Mouse (Mus musculus): ENCODE data around the gene Samsn1.

Samsn1 gene

DNA sequence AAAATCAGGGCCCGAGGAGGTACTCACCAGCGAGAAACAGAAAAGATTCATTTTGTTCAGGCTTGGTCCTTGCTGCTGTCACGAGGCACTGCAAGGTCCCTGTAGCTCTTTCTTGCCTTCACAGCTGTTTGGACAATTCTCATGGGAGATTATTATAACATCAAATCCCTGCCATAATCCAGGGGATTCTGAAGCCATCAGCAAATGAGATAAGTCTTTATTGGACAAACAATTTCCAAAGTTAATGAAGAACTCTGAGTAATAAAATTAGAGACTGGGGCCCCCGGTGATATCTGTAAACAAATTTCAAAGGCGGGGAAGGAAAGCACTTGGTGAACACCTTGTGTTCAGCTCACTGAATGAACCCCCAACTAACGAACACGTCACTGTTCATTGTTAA is at the start of gene Samsn1:
Samsn1 (minus strand) TSS at position 101 of the 400 bp plus-strand sequence.
- DNase-seq: no peak

DNA sequence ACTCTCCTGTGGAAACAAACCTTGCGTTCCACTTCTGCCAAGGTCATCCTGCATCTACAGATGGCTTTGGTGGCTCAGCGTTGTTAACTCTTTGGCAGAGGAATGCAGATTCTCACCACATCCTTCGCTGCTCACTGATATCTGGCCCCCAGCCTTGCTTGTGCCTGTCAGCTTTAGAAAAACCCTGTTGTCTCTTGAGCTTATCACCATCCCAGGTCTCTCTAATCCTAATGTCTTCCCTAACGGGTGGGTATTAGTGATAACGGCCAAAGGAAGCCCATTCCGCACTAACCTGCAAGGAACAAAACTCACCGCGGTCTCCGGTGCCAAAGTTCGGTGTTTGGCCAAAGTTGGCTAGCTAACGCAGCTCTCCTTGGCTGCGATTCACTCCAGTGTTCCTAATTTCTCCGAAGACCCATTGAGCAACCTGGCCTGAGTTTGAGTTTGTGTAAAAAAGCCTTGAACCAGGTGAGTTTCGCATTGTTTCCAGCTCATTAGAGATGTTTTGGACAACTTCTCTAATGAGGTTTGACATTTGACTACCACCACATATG is 44.1 kb upstream of the Samsn1 start:
- no peak for DNase-seq

DNA sequence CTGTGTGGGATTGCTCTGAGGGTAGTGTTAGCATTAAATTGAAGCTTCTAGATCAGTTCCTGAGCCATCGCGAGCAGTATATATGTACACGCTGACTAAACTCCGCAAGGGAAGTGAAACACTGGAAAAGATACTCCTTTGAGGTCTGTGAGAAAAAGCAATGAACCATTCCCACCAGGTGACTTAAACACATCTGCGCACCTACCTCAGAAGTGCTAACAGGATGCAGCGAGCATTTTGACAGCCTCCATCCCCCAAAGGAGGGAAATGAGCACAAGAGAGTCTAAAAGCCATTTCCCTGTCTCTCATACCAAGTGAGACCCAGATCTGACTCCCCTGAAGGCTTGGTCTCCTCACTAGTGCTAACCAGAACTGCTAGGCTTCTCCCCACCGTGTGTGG is 32.9 kb upstream of the Samsn1 start:
- no peak for DNase-seq

DNA sequence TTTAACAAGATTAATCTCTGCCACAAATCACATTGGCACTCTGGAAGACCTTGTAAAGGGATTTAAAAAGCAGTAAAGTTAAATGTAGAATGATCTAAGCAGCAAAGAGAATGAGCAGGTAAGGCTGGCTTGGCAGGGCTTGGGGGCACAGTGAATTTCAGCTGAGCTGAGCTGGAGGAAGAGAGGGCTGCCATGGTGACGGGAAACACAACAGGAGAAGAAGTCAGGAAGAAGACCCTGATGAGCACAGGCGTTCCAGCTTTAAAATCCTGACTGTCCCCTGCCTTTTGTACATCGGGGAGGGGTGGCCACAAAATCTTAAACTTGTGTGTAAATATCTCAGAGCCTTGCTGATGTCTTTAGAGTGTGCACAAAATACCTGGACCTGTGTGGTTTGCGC is 32.0 kb upstream of the Samsn1 start:
- DNase-seq: no peak

DNA sequence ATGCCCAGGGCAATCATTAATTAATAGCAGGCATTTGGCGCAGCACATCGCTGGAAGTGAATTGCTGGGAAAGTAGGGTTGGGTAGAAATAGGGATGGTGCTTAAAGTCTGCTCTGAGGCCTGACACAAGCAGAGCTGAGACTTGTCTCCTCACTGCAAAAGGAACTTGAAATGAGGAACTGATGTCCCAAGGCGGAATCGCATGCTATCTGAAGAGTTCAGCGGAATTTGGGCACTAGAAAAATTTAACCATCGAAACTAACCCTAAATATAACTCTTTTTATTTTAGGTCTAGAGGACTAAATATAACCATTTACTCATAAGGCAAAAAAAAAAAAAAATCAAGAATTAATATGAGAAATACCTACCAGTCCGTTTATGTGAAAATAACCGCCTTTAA is 31.5 kb upstream of the Samsn1 start:
- no peak for DNase-seq

DNA sequence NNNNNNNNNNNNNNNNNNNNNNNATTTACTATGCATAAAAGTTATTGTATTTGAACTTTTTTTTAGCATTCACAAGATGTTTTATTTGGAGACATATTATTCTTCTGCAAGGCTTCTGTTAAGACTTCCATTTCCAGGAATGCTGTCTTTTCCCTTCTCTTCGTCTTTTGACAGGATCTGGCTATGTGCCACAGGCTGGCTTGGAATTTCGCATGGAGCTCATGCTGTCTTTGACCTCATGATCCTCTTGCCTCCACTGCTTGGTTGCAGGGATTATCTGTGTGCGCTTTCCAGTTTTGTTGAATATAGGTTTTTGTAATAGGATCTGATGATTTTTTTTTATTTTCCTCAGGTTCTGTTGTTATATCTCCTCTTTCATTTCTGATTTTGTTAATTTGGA is 25.0 kb upstream of the Samsn1 start:
- DNase-seq: no peak

DNA sequence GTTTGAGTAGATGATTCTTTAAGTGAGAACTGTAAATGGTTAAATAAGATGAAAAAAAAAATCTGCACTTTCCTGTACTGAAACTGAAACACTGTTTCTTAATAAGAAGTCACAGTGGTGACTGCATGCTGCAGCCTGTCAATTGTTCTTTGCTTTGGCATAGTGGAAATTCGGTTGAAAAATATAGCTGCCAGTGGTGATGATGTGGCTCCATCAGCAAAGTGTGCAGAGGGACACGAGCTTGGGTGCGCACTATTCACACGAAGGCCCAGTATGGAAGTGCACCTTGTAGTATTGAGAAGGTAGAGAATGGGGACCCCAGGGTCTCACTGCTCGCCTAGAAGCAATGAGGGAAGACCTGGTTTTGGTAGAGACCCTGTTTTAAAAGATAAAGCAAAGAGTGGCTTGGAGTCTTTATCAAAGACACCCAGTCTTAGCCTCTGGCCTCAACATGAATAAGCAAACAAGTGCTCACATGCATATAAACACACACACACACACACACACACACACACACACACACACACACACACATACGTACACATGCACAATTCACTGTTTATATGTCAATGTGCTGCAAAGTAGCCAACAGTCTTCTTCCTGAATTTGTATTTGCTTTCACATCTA is 18.4 kb upstream of the Samsn1 start:
- DNase-seq: no peak

DNA sequence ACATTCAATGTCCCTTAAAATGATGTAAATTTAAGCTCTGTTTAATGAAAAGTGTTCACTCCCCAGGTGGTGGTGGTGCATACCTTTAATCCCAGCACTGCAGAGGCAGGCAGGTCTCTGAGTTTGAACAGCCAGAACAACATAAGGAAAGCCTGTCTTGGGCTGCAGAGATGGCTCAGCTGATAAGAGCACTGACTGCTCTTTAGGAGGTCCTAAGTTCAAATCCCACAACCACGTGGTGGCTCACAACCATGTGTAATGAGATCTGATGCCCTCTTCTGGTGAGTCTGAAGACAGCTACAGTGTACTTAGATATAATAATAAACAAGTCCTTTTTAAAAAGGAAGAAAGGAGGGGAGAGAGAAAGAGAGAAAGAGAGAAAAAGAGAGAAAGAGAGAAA is 2.9 kb downstream of the Samsn1 start:
- no peak for DNase-seq

DNA sequence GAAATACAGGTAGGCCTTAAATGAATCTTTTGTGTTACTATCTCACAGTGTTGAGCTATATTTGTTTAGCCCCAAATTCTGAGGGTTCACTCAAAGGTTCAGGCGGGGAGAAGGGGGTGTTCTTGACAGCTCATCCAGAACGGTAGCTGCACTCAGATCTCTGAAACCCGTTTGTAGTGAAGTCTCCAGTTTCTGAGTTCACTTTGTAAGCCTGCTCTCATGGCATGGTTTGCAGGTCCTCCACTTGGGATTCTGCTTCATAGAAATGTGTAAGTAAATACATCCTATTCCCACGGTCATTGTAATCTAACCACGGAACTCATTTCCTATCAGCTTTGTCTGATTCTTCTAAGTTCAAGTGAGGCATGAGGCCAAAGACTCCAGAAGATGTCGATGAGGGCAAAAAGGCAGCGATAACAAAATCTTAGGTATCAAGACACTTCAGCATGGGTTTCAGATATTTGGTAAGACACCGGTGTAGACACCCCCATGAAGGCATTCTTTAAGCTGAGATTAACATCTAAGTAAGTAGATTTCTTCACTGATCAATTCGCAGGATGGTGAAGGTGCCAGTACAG is 18.2 kb downstream of the Samsn1 start:
- DNase-seq: no peak

DNA sequence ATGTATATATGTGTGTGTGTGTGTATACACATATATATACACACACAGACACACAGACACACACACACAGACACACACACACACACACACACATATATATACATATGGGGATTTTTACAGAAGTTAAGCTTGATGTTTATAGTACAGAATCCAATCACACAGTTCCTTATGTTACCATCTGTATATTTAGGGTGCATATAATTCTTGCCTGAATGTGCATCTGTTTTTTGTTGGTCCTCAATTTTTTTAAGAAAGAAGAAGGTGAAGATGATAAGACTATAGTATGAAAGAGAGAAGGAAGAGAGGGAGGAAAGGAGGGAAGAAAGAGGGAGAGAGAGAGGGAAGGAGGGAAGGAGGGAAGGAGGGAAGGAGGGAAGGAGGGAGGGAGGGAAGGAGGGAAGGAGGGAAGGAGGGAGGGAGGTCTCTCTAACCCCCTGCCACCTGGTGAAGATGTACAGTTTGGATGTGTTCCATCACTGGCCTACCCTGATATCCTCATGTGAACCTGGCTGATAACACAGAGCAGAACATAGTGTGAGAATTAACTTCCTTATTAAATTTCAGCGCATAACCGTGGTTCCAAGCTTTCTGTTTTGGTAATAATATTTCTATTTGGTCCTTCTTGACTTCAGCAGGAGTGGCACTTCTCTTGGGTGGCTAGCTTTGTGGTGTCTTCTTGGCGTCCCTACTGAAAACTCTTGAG is 19.1 kb downstream of the Samsn1 start:
- no peak for DNase-seq

DNA sequence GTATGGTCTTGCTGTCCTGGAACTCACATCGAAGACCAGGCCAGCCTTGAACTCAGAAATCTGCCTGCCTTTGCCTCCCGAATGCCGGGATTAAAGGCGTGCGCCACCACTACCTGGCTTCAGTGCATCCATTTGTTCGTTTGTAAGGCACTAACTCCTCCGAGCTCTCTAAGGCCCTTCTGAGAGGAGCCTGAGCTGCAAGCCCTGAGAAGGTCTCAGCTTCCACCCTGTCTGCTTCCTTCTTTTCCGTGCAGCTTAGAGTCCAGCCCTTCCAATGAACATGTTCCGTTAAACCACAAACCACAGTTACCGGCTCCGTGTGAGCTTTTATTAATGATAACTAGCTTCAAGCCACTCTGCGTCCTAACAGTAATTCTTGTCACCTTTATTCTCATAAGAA is 19.8 kb downstream of the Samsn1 start:
- DNase-seq: no peak

DNA sequence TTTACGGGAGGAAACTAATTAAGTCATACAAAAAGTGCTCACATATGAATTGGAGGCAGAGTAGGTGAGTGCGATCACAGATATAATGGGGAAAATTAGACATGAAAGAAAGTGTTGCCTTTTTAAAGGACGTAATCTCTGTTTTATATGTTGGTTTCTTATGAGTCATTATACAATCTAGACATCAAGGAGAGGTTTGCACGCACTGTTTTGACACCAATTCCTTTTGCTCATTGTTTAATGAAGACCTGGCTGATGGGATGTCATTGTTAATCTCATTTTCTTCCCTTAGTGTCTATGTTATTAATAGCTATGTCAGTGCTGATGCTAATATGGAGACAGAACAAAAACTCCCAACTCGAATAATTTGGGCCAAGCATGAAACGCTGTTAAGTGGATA is 20.3 kb downstream of the Samsn1 start:
- no peak for DNase-seq

DNA sequence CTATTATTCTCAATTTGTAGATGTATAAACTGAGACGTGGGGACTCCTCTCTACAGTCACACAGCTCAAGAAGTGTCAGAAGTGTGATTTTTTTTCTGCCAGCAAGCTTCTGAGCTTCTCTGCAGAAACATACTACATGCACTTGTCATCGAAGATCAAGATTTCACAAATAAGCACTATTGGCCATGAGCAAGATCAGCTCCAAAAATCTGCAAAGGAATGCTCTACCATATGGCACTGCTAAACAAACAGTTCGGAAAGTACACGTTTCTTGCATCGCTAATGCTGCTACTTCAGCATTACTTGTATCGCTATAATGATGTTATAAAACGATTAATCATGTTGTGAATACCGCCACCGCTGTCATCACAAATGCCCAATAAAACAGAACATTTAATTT is 22.0 kb downstream of the Samsn1 start:
- DNase-seq: no peak

DNA sequence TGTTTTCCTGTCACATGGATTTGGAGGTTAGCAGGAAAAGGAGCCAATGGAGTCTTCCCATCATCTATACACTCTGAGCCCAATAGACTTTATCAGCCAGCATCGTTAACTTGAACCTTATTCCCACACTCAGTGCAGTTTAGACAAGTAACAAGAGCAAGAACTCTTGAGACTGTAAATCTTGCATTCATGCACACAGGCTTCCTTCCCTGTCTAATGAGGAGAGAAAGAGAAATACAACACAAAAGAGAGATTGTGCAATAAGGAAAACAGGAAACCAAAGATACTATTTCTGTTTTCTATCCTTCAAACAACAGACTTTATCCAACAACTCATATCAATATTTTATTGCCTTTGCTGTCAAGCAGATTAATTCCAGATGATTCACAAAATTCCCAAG is 31.9 kb downstream of the Samsn1 start:
- DNase-seq: no peak

DNA sequence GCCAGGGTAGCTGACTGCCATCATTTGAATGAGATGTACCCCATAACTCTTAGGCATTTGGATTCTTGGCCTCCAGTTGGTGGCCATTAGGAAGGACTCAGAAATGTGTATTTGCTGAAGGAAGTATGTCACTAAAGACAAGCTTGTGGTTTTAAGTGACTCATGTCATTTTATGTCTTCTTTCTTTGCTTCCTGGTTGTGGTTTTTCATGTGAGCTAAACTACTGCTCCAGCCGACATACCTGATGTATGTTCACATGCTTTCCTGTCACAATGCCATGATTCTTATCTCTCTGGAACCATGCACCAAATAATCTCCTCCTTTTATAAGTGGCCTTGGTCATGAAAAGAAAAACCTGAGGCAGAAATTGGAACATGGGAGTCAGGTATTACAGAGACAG is 38.2 kb downstream of the Samsn1 start:
- DNase-seq: no peak

DNA sequence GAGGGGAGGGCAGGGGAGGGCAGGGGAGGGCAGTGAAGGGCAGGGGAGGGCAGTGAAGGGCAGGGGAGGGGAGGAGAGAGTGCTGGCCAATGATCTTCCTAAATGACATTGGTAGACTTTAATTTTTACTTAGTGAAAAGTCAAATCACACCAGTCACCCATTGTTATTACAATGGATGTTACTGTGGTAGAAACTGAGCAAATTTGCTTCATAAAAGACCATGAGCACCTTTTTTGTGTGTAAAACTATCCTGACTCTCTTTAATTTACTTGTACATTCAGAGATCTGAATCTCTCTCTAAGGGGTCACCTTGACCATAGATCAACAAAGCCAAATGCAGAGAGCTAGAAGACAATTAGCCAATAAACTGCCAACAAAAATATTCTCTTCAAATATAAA is 42.7 kb downstream of the Samsn1 start:
- DNase-seq: no peak

DNA sequence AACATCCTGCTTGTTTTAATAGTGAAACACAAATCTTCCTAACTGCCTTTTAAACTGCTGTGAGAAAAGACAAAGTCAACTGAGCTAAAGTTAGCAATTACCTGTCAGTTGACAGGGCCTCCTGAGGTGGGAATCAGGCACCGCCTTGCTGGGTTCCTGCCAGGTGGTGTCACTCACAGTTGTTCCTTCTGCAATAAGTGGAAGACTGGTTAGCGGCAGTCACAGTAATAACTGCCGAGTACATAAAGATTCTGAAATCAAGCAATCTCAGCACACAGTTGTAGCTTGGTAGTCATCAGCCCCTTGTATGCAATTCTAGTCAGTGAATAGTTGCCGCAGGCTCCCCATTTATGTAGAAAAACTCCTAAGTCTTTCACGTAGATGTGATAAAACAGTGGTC is 44.3 kb downstream of the Samsn1 start:
- DNase-seq: no peak

DNA sequence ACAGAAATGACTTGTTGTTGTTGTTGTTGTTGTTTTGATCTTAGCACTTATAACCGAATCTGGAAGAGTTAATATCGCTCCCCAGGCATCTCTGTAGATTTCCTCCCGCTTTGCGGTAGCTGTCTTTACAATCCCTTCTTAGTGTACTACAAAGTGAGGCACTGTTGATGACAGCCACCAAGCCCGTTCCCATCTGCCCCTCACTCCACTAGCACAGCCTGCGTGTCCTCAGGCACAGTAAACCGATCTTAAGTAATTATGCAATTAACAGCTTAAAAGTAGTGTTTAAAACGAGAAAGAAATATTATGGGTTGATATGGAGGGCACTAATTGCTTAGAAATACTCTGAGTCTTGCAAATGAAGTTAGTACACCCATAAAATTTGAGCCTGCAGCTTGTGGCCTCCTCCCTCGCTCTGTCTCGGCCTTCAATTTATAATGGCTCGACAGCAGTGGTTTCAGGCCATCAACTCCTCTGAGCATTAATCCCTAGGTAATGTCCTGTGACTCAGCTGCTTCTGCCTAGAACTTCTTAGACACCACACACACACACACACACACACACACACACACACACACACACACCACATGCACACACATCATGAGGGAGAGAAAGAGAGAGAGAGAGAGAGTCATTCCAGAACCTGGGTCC is 46.3 kb downstream of the Samsn1 start:
- DNase-seq: no peak

DNA sequence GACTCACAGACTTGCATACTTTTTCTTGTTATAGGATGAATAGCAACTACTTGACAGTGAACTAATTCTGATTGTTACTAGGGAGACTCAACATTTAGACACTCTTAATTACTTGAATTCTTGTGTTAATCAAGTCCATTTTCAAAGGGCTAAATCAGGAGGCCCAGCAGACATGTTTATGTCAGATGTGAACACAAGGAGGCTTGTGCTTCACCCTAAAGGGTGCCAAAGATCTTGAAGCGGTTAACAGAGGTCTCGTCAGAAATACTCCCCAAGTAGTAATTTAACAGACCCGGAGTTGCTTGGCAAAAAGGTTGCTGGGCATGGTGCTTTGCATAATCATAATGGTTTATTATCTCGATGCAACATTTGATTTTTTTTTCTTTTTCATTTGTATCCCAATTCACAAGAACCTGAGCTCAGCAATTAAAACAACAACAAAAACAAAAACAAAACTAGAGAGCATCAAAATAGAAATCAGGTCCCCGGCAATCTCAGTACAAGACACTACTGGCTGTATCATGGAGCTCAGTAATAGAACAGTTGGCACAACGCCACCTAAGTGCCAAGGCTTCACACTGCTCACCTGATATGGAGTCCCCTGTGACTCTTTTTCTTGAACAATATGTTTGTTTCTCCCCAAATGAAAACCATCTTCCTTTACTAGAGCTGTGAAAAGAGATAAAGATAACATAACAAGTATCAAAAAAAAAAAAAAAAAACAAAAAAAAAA is 51.6 kb downstream of the Samsn1 start:
- DNase-seq: no peak

DNA sequence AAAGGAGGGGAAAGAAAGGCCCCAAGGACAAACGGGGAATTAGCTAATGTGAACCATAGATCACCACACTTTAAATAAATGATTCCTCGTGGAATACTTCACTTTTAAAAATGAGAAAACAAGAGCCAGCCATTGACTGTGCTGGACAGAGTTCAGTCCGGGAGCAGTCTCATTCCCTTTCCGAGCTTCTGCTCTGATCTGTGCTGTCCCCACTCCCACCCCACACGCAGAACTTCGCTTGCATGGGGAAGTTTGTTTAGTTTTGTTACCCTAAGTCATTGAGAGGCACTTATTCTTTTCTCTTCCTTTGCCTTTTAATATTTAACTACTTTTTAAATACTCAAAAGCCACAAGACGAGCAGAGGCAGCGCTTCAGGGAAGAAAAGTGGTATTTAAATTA is 60.1 kb downstream of the Samsn1 start:
- DNase-seq: no peak

DNA sequence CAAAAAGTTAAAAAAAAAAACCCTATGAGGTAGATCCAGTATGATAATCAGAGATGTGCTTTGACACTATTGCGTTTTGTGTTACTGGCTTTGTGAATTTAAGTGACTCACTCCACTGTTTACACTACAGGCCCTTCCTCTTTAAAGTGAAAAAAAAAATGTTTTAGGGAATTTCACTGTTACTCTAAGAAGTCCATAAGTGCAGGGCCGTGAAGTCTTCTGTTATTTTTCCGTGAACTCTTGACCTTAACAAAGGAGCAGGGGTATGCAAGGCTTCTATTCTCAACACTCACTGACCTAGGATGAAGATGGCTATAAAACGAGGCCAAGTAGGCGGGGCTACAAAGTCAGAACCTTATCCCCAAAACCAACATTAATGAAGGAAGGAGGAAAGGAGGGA is 60.6 kb downstream of the Samsn1 start:
- peak; percentile 28 for DNase-seq

DNA sequence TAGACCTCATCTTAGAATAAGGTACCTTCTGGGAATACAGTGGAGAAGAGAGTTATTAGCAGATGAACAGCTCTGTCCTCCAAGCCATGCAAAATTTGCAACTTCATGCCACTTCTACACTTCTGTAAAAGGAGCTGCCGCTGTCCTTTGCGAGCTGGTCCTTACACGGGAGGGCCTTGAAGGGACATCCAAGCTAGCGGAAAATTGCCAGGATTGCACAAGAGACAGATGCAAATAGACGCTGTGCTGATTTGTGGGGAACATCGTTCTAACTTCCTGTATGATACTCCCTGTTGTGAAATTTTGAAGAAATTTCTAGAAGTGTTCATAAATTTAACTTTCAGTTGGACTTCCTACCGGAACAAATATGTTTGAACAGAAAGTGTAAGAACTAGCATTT is 61.0 kb downstream of the Samsn1 start:
- DNase-seq: no peak

DNA sequence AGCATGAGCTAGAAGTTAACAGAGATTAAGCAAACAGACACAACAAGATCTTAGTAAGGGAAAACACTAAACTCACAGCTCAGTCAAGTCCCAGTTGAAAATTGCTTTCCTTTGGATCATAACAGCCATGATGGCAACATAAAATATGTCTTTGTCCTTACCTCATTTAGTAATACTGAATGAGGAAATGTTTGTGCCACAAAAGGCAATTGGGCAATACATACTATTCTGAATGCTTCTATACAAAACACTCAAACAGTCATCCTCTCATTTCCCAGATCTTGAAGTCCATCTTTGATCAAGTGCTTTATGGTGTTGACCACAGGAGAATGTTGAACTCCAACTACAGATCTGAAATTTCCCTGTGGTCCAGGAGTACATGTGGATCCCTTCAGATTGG is 88.7 kb downstream of the Samsn1 start:
- DNase-seq: no peak

Measured in embryo, embryonic 11 days (tissue).